Mouse (Mus musculus): ENCODE data around the gene Lonp1. TPM values are rescaled to one million over a fixed set of nuclear protein-coding genes. Genes with fewer than 3 reads are reported as not detected.

Gene Lonp1
- total and polyA plus RNA-seq, 2 experiments from 2014 or later: 40.1 to 69.5 TPM

DNA sequence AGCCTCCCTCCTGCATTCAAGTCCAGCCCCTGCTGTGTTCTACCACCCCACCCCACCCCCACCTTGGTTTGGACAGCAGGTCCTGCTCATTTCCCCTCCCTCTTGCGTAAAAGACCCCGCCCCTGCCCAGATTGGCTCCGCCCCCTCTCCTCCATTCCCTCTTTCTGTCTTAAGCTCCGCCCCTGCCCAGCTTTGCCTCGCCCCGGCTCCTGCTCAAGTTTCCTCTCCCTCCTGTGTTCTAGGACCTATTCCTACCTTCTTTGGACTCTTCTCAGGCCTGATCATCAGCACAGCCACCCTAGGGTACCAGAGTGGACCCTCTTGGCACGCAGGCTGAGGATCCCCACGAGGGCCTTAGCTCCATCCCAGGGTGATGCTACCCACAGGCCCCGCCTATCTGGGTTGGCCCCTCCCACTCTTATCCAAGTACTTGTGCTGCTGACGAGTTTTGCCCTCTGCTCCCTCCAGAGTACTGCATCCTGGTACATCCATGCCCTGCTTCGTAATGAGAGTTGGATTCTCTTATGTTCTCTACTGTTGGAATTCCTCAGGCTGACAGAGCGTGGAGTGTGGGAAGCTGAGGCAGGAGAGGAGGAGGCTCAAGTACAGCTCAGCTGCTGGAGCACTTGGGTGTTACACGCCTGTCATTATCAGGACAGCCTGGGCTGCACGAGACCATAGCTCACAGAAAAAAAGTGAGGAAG is 14.7 kb downstream of the Lonp1 start:
- H3K4me1 ChIP-seq (ENCODE audit: insufficient read depth, low read length): peaks cover 15% of the 10 kb centered on the region
- H3K4me2 ChIP-seq (ENCODE audit: low read depth, low read length, poor library complexity, severe bottlenecking): no peak overlapping the region
- no peak for TF ChIP-seq CTCF (IDR thresholded peaks at IDR 0.05)
- peaks cover 33% of the 10 kb centered on the region for H3K36me3 ChIP-seq (ENCODE audit: insufficient read depth, low read length)
- 19% methylated on average over 14 of the region's 14 CpGs for WGBS
- no peak overlapping the region for H3K4me3 ChIP-seq (ENCODE audit: low read depth, low read length)
- H3K9ac ChIP-seq (replicated peaks; ENCODE audit: low read length, poor library complexity, severe bottlenecking): no peak overlapping the region
- H3K27me3 ChIP-seq (ENCODE audit: insufficient read depth, low read length): no peaks in the 10 kb centered on the region
- H3K9me3 ChIP-seq (ENCODE audit: low read length): no peaks in the 10 kb centered on the region
- no peak for ATAC-seq (ENCODE audit: low FRiP score)
- no peak overlapping the region for H3K27ac ChIP-seq (ENCODE audit: low read depth, low read length)
- DNase-seq (ENCODE audit: low spot score): no peak

DNA sequence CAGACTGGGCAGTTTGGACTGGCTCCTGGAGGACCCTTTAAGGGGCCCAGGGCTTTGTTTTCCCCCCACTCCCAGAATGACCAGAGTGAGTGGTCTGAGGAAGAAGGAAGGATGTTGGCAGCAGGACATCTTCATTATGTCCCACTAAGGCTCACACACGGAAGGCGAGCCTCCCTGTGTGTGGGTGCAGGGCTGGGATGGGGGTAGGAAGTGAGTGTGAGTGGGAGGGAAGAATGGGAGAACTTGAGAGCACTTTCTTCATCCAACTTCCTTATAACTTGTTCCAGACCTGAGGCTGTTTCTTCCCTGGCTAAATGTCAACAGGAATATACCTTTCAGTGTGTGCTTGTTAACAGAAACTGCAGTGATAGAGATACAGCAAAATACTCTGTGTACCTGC is 15.4 kb downstream of the Lonp1 start:
- Histone ChIP-seq H3K4me2 (ENCODE audit: low read depth, low read length, poor library complexity, severe bottlenecking) (no peak overlapping the region), H3K9me3 (ENCODE audit: low read length) (no peaks in the 10 kb centered on the region), H3K27me3 (ENCODE audit: insufficient read depth, low read length) (no peaks in the 10 kb centered on the region), H3K4me1 (ENCODE audit: insufficient read depth, low read length) (peaks cover 15% of the 10 kb centered on the region), H3K27ac (ENCODE audit: low read depth, low read length) (no peak overlapping the region), H3K4me3 (ENCODE audit: low read depth, low read length) (no peak overlapping the region), H3K9ac (replicated peaks; ENCODE audit: low read length, poor library complexity, severe bottlenecking) (no peak overlapping the region), H3K36me3 (ENCODE audit: insufficient read depth, low read length) (peaks cover 35% of the 10 kb centered on the region)
- DNase-seq (ENCODE audit: low spot score) (no peak), ATAC-seq (ENCODE audit: low FRiP score) (no peak)
- TF ChIP-seq CTCF (IDR thresholded peaks at IDR 0.05): no peak
- WGBS: 64% methylated on average over 2 of the region's 2 CpGs

DNA sequence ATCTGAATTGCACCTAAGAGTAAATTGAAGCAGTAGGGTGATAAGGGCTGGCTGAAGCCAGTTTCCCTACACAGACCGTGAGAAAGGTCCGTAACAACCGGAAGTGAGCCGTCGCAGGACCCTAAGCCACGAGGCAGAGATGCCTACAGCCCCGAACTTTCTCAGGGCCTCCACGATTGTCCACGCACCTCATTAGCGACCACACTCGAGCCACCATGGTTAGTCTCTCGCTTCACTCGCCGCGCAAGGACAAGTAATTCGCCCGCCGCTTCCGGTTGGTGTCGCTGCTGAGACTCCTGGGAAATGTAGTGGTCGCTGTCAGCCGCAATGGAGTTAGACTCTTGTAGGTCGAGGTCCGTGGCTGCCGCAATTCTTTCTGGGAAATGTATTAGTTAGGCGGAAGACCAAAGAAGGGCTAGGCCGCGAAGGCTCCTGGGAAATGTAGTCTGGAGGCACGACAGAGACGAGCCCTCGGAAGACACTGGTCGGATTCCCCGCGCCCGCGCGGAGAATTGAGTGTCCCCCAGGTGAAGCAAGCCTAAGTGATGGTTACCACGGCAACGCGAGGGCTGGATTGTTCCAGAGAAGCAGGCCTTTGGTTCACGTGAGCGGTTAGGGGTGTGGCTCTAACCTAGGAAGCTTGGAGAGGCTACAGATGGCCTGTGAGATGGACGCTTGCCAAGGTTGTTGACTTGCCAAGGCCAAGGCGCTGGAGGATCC is 17.1 kb downstream of the Lonp1 start, which contains the start of gene 2410015M20Rik:
Gene 2410015M20Rik (minus strand): TSS at position 320 of the 720 bp plus-strand sequence.
- peak; percentile 86 for TF ChIP-seq CTCF (IDR thresholded peaks at IDR 0.05)
- ATAC-seq (ENCODE audit: low FRiP score): peak; percentile 83
- H3K27ac ChIP-seq (ENCODE audit: low read depth, low read length): peak within 1 kb of the TSS; percentile 84
- peak within 1 kb of the TSS; percentile 74 for H3K9ac ChIP-seq (replicated peaks; ENCODE audit: low read length, poor library complexity, severe bottlenecking)
- no peaks in the 10 kb centered on the region for H3K9me3 ChIP-seq (ENCODE audit: low read length)
- H3K4me2 ChIP-seq (ENCODE audit: low read depth, low read length, poor library complexity, severe bottlenecking): peak within 1 kb of the TSS; percentile 81
- DNase-seq (ENCODE audit: low spot score): peak; percentile 100
- peaks cover 31% of the 10 kb centered on the region for H3K36me3 ChIP-seq (ENCODE audit: insufficient read depth, low read length)
- peak within 1 kb of the TSS; percentile 58 for H3K4me3 ChIP-seq (ENCODE audit: low read depth, low read length)
- WGBS: under 1% methylated on average over 44 of the region's 44 CpGs
- H3K27me3 ChIP-seq (ENCODE audit: insufficient read depth, low read length): no peaks in the 10 kb centered on the region
- peaks cover 14% of the 10 kb centered on the region for H3K4me1 ChIP-seq (ENCODE audit: insufficient read depth, low read length)

DNA sequence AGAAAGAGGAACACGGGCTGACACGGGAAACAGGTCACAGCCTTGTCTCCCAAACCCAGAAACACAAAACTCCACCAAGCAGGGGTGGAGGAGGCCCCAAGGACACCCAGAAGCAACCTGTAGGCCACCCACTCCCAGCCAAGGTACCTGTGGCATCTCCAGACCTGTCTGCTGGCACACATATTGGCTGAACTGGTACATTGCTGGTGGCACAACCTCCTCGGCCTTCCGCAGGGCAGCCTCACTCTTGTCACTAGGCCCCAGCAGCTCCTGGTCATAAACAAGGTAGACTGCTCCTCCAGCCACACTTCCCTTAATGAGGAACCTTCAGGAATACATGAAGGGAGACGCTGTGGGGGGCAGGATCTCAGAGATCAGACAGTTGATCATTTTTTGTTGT is 18.0 kb downstream of the Lonp1 start:
- H3K9me3 ChIP-seq (ENCODE audit: low read length): no peaks in the 10 kb centered on the region
- peak overlapping the region; percentile 81 for H3K4me2 ChIP-seq (ENCODE audit: low read depth, low read length, poor library complexity, severe bottlenecking)
- DNase-seq (ENCODE audit: low spot score): no peak
- H3K27ac ChIP-seq (ENCODE audit: low read depth, low read length): peak overlapping the region; percentile 84
- H3K27me3 ChIP-seq (ENCODE audit: insufficient read depth, low read length): no peaks in the 10 kb centered on the region
- ATAC-seq (ENCODE audit: low FRiP score): no peak
- peaks cover 10% of the 10 kb centered on the region for H3K4me1 ChIP-seq (ENCODE audit: insufficient read depth, low read length)
- WGBS: 63% methylated on average over 5 of the region's 5 CpGs
- H3K9ac ChIP-seq (replicated peaks; ENCODE audit: low read length, poor library complexity, severe bottlenecking): peak overlapping the region; percentile 74
- H3K4me3 ChIP-seq (ENCODE audit: low read depth, low read length): peak overlapping the region; percentile 58
- peaks cover 36% of the 10 kb centered on the region for H3K36me3 ChIP-seq (ENCODE audit: insufficient read depth, low read length)
- no peak for TF ChIP-seq CTCF (IDR thresholded peaks at IDR 0.05)

DNA sequence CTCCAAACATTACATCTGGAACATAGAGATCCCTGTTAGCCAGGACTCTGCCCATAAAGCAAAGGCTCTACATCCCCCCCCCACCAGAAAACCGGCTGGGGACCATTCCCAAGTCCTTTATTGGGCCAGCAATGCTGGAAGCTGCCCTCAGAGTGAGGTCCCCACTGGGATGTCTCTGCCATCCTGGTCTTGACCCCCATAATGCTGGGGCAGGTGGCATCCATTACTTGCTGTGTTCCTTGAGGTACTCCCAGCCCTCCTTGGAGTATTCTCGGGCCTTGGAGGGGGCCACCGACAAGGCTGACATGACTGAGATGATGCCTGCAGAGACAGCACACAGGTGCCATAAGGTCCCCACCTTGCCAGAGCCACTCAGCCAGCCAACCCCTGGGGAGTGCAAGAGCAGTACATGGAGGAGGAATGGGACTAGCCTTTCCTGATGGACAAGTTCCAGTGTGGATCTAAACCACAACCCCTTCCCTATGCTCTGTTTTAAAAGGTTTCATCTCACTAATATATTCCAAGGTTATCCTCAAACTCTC is 19.1 kb downstream of the Lonp1 start:
- no peak for ATAC-seq (ENCODE audit: low FRiP score)
- WGBS: 78% methylated on average over 3 of the region's 3 CpGs
- Histone ChIP-seq H3K27ac (ENCODE audit: low read depth, low read length) (0 out of 2 replicates have a peak overlapping the region, but pooled peaks have one; percentile 38), H3K27me3 (ENCODE audit: insufficient read depth, low read length) (no peaks in the 10 kb centered on the region), H3K4me3 (ENCODE audit: low read depth, low read length) (no peak overlapping the region), H3K4me2 (ENCODE audit: low read depth, low read length, poor library complexity, severe bottlenecking) (no peak overlapping the region), H3K4me1 (ENCODE audit: insufficient read depth, low read length) (peaks cover 10% of the 10 kb centered on the region), H3K9me3 (ENCODE audit: low read length) (no peaks in the 10 kb centered on the region), H3K9ac (replicated peaks; ENCODE audit: low read length, poor library complexity, severe bottlenecking) (no peak overlapping the region), H3K36me3 (ENCODE audit: insufficient read depth, low read length) (peaks cover 47% of the 10 kb centered on the region)
- no peak for TF ChIP-seq CTCF (IDR thresholded peaks at IDR 0.05)
- DNase-seq (ENCODE audit: low spot score): no peak

DNA sequence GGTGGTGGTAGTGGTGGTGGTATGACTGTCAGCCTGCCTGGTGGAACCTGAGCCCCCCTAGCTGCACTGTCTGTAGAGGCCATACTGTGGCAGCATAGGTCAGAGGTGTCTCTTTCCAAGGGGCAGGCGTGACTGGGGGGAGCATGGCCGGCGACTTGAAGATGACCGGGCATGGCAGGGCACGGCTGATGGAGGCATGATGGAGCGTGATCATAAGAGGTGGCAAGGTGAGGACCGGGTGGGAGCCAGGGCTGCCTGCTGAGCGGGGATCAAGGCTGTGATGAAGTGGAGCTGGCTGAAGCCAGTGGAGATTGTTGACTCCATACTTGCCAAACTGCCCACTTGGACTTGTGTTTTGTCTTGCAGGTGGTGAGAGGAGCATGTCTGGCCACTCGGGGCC is 21.3 kb downstream of the Lonp1 start:
- Histone ChIP-seq H3K4me1 (ENCODE audit: insufficient read depth, low read length) (peaks cover 7% of the 10 kb centered on the region), H3K4me3 (ENCODE audit: low read depth, low read length) (no peak overlapping the region), H3K27ac (ENCODE audit: low read depth, low read length) (no peak overlapping the region), H3K9ac (replicated peaks; ENCODE audit: low read length, poor library complexity, severe bottlenecking) (no peak overlapping the region), H3K36me3 (ENCODE audit: insufficient read depth, low read length) (peaks cover 65% of the 10 kb centered on the region), H3K9me3 (ENCODE audit: low read length) (no peaks in the 10 kb centered on the region), H3K4me2 (ENCODE audit: low read depth, low read length, poor library complexity, severe bottlenecking) (no peak overlapping the region), H3K27me3 (ENCODE audit: insufficient read depth, low read length) (no peaks in the 10 kb centered on the region)
- ATAC-seq (ENCODE audit: low FRiP score) (no peak), DNase-seq (ENCODE audit: low spot score) (no peak)
- no peak for TF ChIP-seq CTCF (IDR thresholded peaks at IDR 0.05)
- 85% methylated on average over 9 of the region's 9 CpGs for WGBS
